Mouse (Mus musculus): ENCODE measurements around the gene Helz.

Gene Helz

GRCm38 (mm10) chr11:107720264-107721021 lies 172.7 kb downstream of the Helz start:
- in situ Hi-C loops (cut with MboI, MseI): no loop called here

GRCm38 (mm10) chr11:107721057-107721456 lies 173.3 kb downstream of the Helz start:
- in situ Hi-C loops (cut with MboI, MseI): no loop called here

- in situ Hi-C loops (cut with MboI, MseI): no loop called here
These were observed 176.9 kb downstream of the Helz start for GRCm38 (mm10) chr11:107724603-107725002.

GRCm38 (mm10) chr11:107728073-107728863 lies 180.5 kb downstream of the Helz start:
- in situ Hi-C loops (cut with MboI, MseI): no loop called here

GRCm38 (mm10) chr11:107729141-107729540 lies 181.4 kb downstream of the Helz start:
- in situ Hi-C loops (cut with MboI, MseI): no loop called here

GRCm38 (mm10) chr11:107730940-107731339 lies 183.2 kb downstream of the Helz start:
- in situ Hi-C loops (cut with MboI, MseI): no loop called here

GRCm38 (mm10) chr11:107731498-107731897 lies 183.8 kb downstream of the Helz start:
- in situ Hi-C loops (cut with MboI, MseI): no loop called here

GRCm38 (mm10) chr11:107734133-107734532 lies 186.4 kb downstream of the Helz start:
- in situ Hi-C loops (cut with MboI, MseI): no loop called here

GRCm38 (mm10) chr11:107737886-107738285 lies 190.2 kb downstream of the Helz start:
- in situ Hi-C loops (cut with MboI, MseI): no loop called here

GRCm38 (mm10) chr11:107738418-107739099 lies 190.8 kb downstream of the Helz start:
- in situ Hi-C loops (cut with MboI, MseI): no loop called here

- in situ Hi-C loops (cut with MboI, MseI): no loop called here
These were observed 195.4 kb downstream of the Helz start for GRCm38 (mm10) chr11:107743100-107743499.
